Mouse (Mus musculus) hindbrain, embryonic 16.5 days (tissue): Measurements from ENCODE around the gene Zcchc2. TPM values are rescaled to one million over a fixed set of nuclear protein-coding genes. Genes with fewer than 3 reads are reported as not detected.

Experiments used
- ATAC-seq: fragments of 200-750 bp; cut with Nextera tagmentation; 2 replicates; pipeline ENCODE4 v1.8.0; 2017; ENCODE audit warnings: moderate TSS enrichment, moderate library complexity
- H3K27ac ChIP-seq: fragments of 300-500 bp; sonication (generic); 2 replicates; pipeline ENCODE4 v1.5.1; 2014; ENCODE audit warnings: low read depth, mild to moderate bottlenecking, control low read depth, low read length, moderate library complexity
- H3K27me3 ChIP-seq: fragments of 300-500 bp; sonication (generic); replicated peaks from 2 replicates; pipeline ENCODE4 v1.6.1; 2014; ENCODE audit warnings: low read length; ENCODE audit not compliant: control insufficient read depth, insufficient read depth
- H3K36me3 ChIP-seq: fragments of 300-500 bp; sonication (generic); 2 replicates; pipeline ENCODE4 v1.6.1; 2014; ENCODE audit warnings: mild to moderate bottlenecking, low read length, moderate library complexity, mixed read lengths; ENCODE audit not compliant: control insufficient read depth, insufficient read depth
- H3K4me1 ChIP-seq: fragments of 300-500 bp; sonication (generic); 2 replicates; pipeline ENCODE4 v1.6.1; 2014; ENCODE audit warnings: low read depth, low read length; ENCODE audit not compliant: control insufficient read depth, insufficient read depth
- H3K4me2 ChIP-seq: fragments of 300-500 bp; sonication (generic); 2 replicates; pipeline ENCODE4 v1.6.1; 2014; ENCODE audit warnings: mild to moderate bottlenecking, low read length, control low read depth, moderate library complexity
- H3K4me3 ChIP-seq: fragments of 300-500 bp; sonication (generic); 2 replicates; pipeline ENCODE4 v1.5.1; 2014; ENCODE audit warnings: mild to moderate bottlenecking, low read length, control low read depth, moderate library complexity
- H3K9ac ChIP-seq: fragments of 300-500 bp; sonication (generic); 2 replicates; pipeline ENCODE4 v1.6.1; 2014; ENCODE audit warnings: low read depth, mild to moderate bottlenecking, control low read depth, low read length, moderate library complexity
- H3K9me3 ChIP-seq: fragments of 300-500 bp; sonication (generic); 2 replicates; pipeline ENCODE4 v1.6.1; 2014; ENCODE audit warnings: mild to moderate bottlenecking, low read length, moderate library complexity; ENCODE audit not compliant: control insufficient read depth
- WGBS: fragments of 180-500 bp; shearing (Covaris S2); extraction: QIAGEN DNeasy Blood & Tissue Kit; methylation state at CpG from one replicate; pipeline ENCODE4 v1.1.7; 2014; 5-methylcytosine and 5-hydroxymethylcytosine counted together
- polyA plus RNA-seq: library from polyadenylated mRNA; unstranded; fragments of >200 nt; fragmentation: Nextera tagmentation; extraction: Ambion mirVana; gene quantifications from 2 replicates; pipeline ENCODE4 v1.2.1, GENCODE M21; 2015

Gene Zcchc2
- 2.8 and 2.9 TPM in 2 replicates for polyA plus RNA-seq

DNA sequence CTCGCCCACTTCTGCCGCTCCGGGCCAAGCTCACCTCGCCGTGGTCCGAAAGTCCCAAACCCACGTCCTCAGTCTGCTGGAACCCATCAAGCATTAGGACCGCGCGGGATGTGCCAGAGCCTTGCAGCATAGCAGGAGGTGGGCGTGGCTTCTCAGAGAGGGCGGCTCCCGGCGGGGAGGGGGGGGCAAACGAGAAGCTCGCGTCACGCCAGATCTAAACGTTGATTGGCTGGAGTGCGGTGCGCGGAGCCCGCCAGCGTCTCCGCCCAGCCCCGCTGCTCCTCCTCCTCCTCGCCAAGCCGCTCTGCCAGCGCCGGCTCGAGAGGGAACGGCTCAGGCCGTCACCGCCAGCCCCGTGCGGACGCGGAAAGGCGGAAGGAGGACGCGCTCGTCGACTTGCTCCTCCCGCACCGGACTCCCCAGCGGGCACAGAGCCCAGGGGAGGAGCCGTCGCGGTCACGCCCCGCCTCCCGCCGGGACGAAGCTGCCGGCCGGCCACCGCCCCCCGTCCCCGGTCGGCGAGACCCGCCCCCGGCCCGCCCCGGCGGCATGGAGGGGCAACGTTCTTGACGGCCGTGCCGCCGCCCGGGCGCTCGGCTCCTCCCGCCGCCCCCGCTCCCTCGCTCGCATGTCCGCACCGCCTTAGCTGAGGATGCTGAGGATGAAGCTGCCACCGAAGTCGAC lies at the start of gene Zcchc2:
Zcchc2 (plus strand) TSS at position 269 of the 684 bp plus-strand sequence.
- peak; percentile 97 for ATAC-seq
- Histone ChIP-seq H3K27ac (peak within 1 kb of the TSS; percentile 97), H3K4me2 (peak within 1 kb of the TSS; percentile 92), H3K36me3 (no peaks in the 10 kb centered on the region), H3K27me3 (no peaks in the 10 kb centered on the region), H3K4me3 (peak within 1 kb of the TSS; percentile 70), H3K9ac (peak within 1 kb of the TSS; percentile 80), H3K9me3 (no peaks in the 10 kb centered on the region), H3K4me1 (peaks cover 23% of the 10 kb centered on the region)
- WGBS: under 1% methylated on average over 57 of the region's 83 CpGs

DNA sequence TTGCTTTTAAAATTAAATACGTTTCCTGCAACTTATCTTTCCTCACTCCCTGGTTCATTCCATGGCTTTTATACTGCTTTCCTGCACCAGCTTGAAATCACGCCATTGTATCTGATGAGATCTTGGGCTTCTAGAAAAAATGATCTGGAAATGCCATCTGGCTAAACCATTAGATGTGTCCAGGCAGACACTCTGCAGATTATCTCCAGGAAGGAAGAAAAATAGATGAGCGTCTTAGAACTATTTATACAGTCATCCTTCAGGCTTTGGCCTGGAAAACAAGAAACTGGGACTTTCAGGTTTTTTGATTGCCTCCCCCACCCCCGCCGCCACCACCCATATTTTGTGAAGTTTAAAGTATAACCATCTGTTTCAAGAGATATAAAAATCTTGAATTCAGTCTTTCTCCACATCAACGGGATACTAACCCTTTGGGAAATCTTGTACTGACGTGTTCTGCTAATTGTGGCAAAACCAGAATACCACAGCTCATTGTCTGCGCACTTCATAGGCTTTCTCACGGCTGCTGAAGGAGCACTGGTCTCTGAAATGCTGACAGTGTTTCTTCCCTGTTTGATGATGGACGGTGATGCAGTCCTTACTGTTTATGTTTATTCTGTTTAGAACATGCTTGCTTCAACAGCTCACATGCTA lies 45.2 kb upstream of the Zcchc2 start:
- no peaks in the 10 kb centered on the region for H3K9me3 ChIP-seq
- H3K27ac ChIP-seq: no peak overlapping the region
- H3K4me2 ChIP-seq: no peak overlapping the region
- no peak overlapping the region for H3K4me3 ChIP-seq
- no peaks in the 10 kb centered on the region for H3K27me3 ChIP-seq
- no peaks in the 10 kb centered on the region for H3K36me3 ChIP-seq
- H3K4me1 ChIP-seq: no peaks in the 10 kb centered on the region; the same call in 1 of the 2 replicates
- no peak overlapping the region for H3K9ac ChIP-seq
- WGBS: 75% methylated on average over 10 of the region's 10 CpGs
- no peak for ATAC-seq

DNA sequence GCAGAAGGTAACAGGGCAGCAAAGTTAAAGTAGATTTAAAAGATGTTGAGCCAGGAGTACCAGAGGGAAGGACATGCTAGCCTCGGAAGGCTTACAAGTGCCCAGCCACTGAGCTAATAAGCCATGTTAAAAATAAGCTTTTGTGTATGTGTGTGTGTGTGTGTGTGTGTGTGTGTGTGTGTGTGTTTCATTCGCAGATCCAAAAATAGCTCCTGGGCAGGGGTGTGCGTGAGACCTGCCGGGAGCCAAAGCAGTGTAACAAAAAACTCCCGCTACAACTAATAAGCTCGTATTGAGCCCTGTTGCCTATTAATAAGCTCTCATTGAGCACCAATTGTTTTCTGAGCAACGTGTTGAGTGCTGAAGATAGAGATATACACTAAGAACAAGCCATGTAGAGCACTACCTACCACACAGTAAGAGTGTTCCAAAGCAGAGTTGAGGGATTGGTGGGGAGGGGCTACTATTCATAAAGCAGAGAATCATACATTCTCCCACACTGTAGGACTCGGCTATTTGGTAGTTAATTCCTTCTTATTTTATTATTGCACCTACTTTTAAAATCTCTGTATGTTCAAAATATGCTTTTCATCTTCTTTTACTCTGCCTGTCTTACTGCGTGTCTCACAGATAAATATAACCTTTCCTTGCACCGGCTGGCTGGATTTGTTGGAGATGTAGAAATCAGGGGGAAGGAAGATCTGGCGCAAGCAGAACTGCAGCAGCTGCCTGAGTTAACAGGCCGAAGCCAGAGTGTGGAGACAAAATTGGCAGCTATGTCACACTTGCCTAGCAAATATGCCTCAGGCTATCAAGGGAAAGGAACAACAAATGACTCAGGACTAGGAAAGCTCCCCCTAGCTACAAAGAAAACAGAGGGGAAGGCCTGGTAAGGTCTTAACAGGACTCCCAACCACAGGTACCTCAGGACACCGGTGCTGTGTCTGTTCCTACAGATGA lies 43.3 kb upstream of the Zcchc2 start:
- Histone ChIP-seq H3K4me2 (no peak overlapping the region), H3K9me3 (no peaks in the 10 kb centered on the region), H3K27ac (no peak overlapping the region), H3K27me3 (no peaks in the 10 kb centered on the region), H3K4me3 (no peak overlapping the region), H3K9ac (no peak overlapping the region), H3K36me3 (no peaks in the 10 kb centered on the region), H3K4me1 (no peaks in the 10 kb centered on the region; the same call in 1 of the 2 replicates)
- 64% methylated on average over 13 of the region's 13 CpGs for WGBS
- ATAC-seq: peak; percentile 61

DNA sequence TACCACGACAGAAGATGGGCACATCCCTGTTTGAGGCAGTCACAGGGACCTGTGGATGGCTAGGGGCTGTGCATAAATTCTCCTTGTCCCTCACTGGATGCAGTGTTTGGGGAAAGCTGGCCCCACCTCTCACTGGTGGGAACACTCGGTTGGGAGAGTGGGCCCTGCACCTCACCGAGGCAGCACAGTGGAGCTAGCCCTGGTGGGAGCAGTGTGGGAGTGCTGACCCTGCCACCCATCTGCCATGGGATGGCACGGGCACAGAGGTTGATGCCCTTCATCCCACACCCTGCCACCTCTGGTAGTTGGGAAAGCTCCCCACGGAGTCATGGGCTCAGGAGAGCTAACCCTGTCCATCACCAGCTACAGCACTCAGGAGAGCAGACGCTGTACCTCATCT lies 41.9 kb upstream of the Zcchc2 start:
- Histone ChIP-seq H3K27ac (no peak overlapping the region), H3K9me3 (no peaks in the 10 kb centered on the region), H3K4me2 (no peak overlapping the region), H3K27me3 (no peaks in the 10 kb centered on the region), H3K4me3 (no peak overlapping the region), H3K4me1 (no peaks in the 10 kb centered on the region; the same call in 1 of the 2 replicates), H3K9ac (no peak overlapping the region), H3K36me3 (no peaks in the 10 kb centered on the region)
- 81% methylated on average over 5 of the region's 6 CpGs for WGBS
- no peak for ATAC-seq

DNA sequence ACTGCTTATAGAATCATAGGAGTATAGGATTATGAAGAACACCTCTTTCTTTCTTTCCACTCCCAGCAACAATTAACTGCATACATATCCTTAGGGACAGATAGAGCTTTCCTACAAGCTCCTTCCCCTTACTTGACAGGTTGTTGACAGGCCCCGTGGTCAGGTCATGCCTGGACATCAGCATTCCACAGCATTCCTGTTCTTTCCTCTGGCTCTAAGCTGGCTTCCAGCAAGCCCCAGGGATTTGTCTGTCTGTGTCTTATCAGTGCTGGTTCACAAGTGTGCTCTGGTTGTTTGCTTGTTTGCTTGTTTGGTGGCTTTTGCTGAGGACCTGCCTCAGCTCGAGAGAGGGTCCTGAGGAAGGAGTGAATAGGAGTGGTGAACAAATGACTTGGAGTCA lies 36.6 kb upstream of the Zcchc2 start:
- Histone ChIP-seq H3K27ac (no peak overlapping the region), H3K27me3 (no peaks in the 10 kb centered on the region), H3K9ac (no peak overlapping the region), H3K4me1 (no peaks in the 10 kb centered on the region), H3K4me2 (no peak overlapping the region), H3K4me3 (no peak overlapping the region), H3K36me3 (no peaks in the 10 kb centered on the region), H3K9me3 (peaks cover 3% of the 10 kb centered on the region; the same call in 1 of the 2 replicates)
- WGBS: 70% methylated on average over 2 of the region's 2 CpGs
- ATAC-seq: no peak

DNA sequence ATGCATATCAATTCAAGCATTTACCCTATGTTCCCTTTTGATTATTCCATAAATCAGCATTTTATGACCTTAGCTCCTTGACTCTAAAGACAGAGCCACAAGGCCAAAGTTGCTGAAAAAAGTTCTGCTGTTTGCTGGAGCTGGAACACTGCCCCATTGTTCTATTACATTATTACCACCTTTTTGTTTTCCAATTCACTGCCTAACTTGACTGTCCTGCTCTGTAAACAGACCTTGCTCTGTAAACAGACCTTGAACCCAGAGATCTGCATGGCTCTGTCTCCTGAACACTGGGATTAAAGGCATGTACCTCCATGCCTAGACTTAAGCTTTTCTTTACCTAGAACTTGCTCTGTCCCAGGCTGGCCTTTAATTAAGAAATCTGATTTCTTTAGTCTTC lies 36.2 kb upstream of the Zcchc2 start:
- Histone ChIP-seq H3K27me3 (no peaks in the 10 kb centered on the region), H3K9me3 (peaks cover 3% of the 10 kb centered on the region; the same call in 1 of the 2 replicates), H3K4me3 (no peak overlapping the region), H3K27ac (no peak overlapping the region), H3K4me2 (no peak overlapping the region), H3K9ac (no peak overlapping the region), H3K36me3 (no peaks in the 10 kb centered on the region), H3K4me1 (no peaks in the 10 kb centered on the region)
- ATAC-seq: no peak

DNA sequence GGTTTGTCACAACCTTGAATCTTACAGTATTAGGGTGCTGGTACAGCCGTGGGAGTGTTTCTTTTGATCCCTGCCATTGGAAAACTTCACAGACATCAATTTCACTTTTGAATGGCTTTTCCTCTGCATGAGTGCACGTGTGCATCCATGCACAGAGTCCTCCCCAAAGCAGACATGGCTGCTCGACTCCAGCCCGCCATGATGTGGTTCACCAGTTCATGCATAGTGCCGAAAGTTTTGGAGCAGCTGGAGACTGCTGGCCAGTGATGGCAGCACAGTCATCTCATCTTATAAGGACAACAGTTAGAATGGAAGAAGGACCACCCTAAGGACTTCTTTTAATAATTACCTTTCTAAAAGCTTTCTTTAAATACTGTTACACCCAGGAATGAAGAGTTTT lies 34.1 kb upstream of the Zcchc2 start:
- Histone ChIP-seq H3K27me3 (no peaks in the 10 kb centered on the region), H3K27ac (no peak overlapping the region), H3K4me3 (no peak overlapping the region), H3K4me1 (no peaks in the 10 kb centered on the region), H3K4me2 (no peak overlapping the region), H3K9me3 (peaks cover 3% of the 10 kb centered on the region; the same call in 1 of the 2 replicates), H3K36me3 (no peaks in the 10 kb centered on the region), H3K9ac (no peak overlapping the region)
- no peak for ATAC-seq
- 64% methylated on average over 5 of the region's 5 CpGs for WGBS

DNA sequence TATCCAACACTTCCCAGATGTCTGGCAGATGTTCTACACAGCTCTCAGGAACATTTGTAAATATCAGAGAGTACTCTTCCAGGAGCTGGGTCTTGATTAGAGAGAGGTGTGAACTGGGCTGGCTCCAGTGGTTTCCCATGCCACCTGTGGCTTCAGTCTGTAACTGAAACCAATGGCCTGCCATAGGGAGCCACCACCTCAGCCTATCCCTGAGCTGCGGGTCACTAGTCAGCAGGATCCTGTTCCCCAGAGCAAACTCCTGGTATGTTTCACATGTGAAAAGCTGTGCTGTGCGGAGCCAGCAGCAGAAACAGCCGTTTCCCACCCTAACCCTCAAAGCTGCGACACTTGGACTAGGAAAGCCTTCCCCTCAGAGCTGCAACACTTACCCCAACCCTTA lies 28.7 kb upstream of the Zcchc2 start:
- Histone ChIP-seq H3K4me3 (no peak overlapping the region), H3K4me2 (no peak overlapping the region), H3K4me1 (no peaks in the 10 kb centered on the region), H3K9me3 (no peaks in the 10 kb centered on the region), H3K36me3 (no peaks in the 10 kb centered on the region), H3K27ac (no peak overlapping the region), H3K9ac (no peak overlapping the region), H3K27me3 (no peaks in the 10 kb centered on the region)
- ATAC-seq: no peak
- whole genome bisulfite sequencing: 76% methylated on average over 4 of the region's 4 CpGs
